Mouse (Mus musculus): Measurements from ENCODE around the gene Nmnat1. TPM values are rescaled to one million over a fixed set of nuclear protein-coding genes. Genes with fewer than 3 reads are reported as not detected.

The Nmnat1 gene
- total and polyA plus RNA-seq, 2 experiments from 2014 or later: 3.6 to 6.4 TPM

- H3K27ac ChIP-seq (ENCODE audit: low read depth, low read length): no peak overlapping the region
- DNase-seq (no peak), ATAC-seq (no peak)
- 0 out of 2 replicates have a peak, but pooled peaks cover 5% of the 10 kb centered on the region for H3K36me3 ChIP-seq (ENCODE audit: insufficient read depth)
- H3K9ac ChIP-seq: no peak overlapping the region
- WGBS: 48% methylated on average over 6 of the region's 6 CpGs
- no peak overlapping the region for H3K4me2 ChIP-seq (ENCODE audit: low read depth)
- no peaks in the 10 kb centered on the region for H3K27me3 ChIP-seq (ENCODE audit: insufficient read depth, low read length)
- peaks cover 9% of the 10 kb centered on the region for H3K4me1 ChIP-seq (ENCODE audit: insufficient read depth)
- no peak overlapping the region for H3K4me3 ChIP-seq (ENCODE audit: low read depth, low read length)
- H3K9me3 ChIP-seq (ENCODE audit: low read length): no peaks in the 10 kb centered on the region
- no peak for TF ChIP-seq CTCF (IDR thresholded peaks at IDR 0.05; ENCODE audit: low read depth)
Observed at GRCm38 (mm10) chr4:149523961-149524360, 39.0 kb upstream of the Nmnat1 start.

GRCm38 (mm10) chr4:149521258-149521657, 36.3 kb upstream of the Nmnat1 start:
- DNase-seq (no peak), ATAC-seq (no peak)
- H3K9ac ChIP-seq: no peak overlapping the region
- H3K36me3 ChIP-seq (ENCODE audit: insufficient read depth): 0 out of 2 replicates have a peak, but pooled peaks cover 5% of the 10 kb centered on the region
- no peak overlapping the region for H3K4me3 ChIP-seq (ENCODE audit: low read depth, low read length)
- no peak overlapping the region for H3K4me2 ChIP-seq (ENCODE audit: low read depth)
- H3K27me3 ChIP-seq (ENCODE audit: insufficient read depth, low read length): no peaks in the 10 kb centered on the region
- no peaks in the 10 kb centered on the region for H3K9me3 ChIP-seq (ENCODE audit: low read length)
- TF ChIP-seq CTCF (IDR thresholded peaks at IDR 0.05; ENCODE audit: low read depth): no peak
- H3K4me1 ChIP-seq (ENCODE audit: insufficient read depth): peaks cover 10% of the 10 kb centered on the region
- WGBS: 70% methylated on average over 10 of the region's 10 CpGs
- H3K27ac ChIP-seq (ENCODE audit: low read depth, low read length): no peak overlapping the region

- Histone ChIP-seq H3K27ac (ENCODE audit: low read depth, low read length) (peak overlapping the region; percentile 78), H3K9me3 (ENCODE audit: low read length) (no peaks in the 10 kb centered on the region), H3K4me1 (ENCODE audit: insufficient read depth) (peaks cover 10% of the 10 kb centered on the region), H3K4me2 (ENCODE audit: low read depth) (peak overlapping the region; percentile 83), H3K9ac (peak overlapping the region; percentile 84), H3K27me3 (ENCODE audit: insufficient read depth, low read length) (no peaks in the 10 kb centered on the region), H3K36me3 (ENCODE audit: insufficient read depth) (no peaks in the 10 kb centered on the region), H3K4me3 (ENCODE audit: low read depth, low read length) (peak overlapping the region; percentile 83)
- ATAC-seq (no peak; the same call in 1 of the 2 replicates), DNase-seq (no peak)
- WGBS: 2% methylated on average over 48 of the region's 52 CpGs
- no peak for TF ChIP-seq CTCF (IDR thresholded peaks at IDR 0.05; ENCODE audit: low read depth)
Observed at GRCm38 (mm10) chr4:149518351-149519220, 33.6 kb upstream of the Nmnat1 start.

GRCm38 (mm10) chr4:149517868-149518340, 32.9 kb upstream of the Nmnat1 start, which contains the start of gene Ctnnbip1:
Ctnnbip1 (plus strand) TSS chr4:149518236.
- Histone ChIP-seq H3K27me3 (ENCODE audit: insufficient read depth, low read length) (no peaks in the 10 kb centered on the region), H3K27ac (ENCODE audit: low read depth, low read length) (peak within 1 kb of the TSS; percentile 78), H3K4me2 (ENCODE audit: low read depth) (peak within 1 kb of the TSS; percentile 83), H3K4me1 (ENCODE audit: insufficient read depth) (peaks cover 10% of the 10 kb centered on the region), H3K9me3 (ENCODE audit: low read length) (no peaks in the 10 kb centered on the region), H3K4me3 (ENCODE audit: low read depth, low read length) (peak within 1 kb of the TSS; percentile 83), H3K9ac (peak within 1 kb of the TSS; percentile 84), H3K36me3 (ENCODE audit: insufficient read depth) (no peaks in the 10 kb centered on the region)
- peak; percentile 99 for ATAC-seq
- 2% methylated on average over 37 of the region's 46 CpGs for WGBS
- DNase-seq: peak; percentile 96
- no peak for TF ChIP-seq CTCF (IDR thresholded peaks at IDR 0.05; ENCODE audit: low read depth)

- H3K27ac ChIP-seq (ENCODE audit: low read depth, low read length): no peak overlapping the region
- H3K4me3 ChIP-seq (ENCODE audit: low read depth, low read length): no peak overlapping the region
- no peak for DNase-seq
- H3K36me3 ChIP-seq (ENCODE audit: insufficient read depth): no peaks in the 10 kb centered on the region
- peaks cover 10% of the 10 kb centered on the region for H3K4me1 ChIP-seq (ENCODE audit: insufficient read depth)
- 92% methylated on average over 5 of the region's 5 CpGs for WGBS
- TF ChIP-seq CTCF (IDR thresholded peaks at IDR 0.05; ENCODE audit: low read depth): no peak
- H3K27me3 ChIP-seq (ENCODE audit: insufficient read depth, low read length): no peaks in the 10 kb centered on the region
- H3K9ac ChIP-seq: no peak overlapping the region
- no peak overlapping the region for H3K4me2 ChIP-seq (ENCODE audit: low read depth)
- ATAC-seq: no peak
- H3K9me3 ChIP-seq (ENCODE audit: low read length): no peaks in the 10 kb centered on the region
Observed at GRCm38 (mm10) chr4:149515706-149516105, 30.7 kb upstream of the Nmnat1 start.

GRCm38 (mm10) chr4:149512072-149512471, 27.1 kb upstream of the Nmnat1 start:
- ATAC-seq (no peak), DNase-seq (peak; percentile 43)
- TF ChIP-seq CTCF (IDR thresholded peaks at IDR 0.05; ENCODE audit: low read depth): no peak
- H3K4me1 ChIP-seq (ENCODE audit: insufficient read depth): no peaks in the 10 kb centered on the region
- H3K36me3 ChIP-seq (ENCODE audit: insufficient read depth): no peaks in the 10 kb centered on the region
- H3K9me3 ChIP-seq (ENCODE audit: low read length): no peaks in the 10 kb centered on the region
- H3K4me2 ChIP-seq (ENCODE audit: low read depth): no peak overlapping the region
- H3K9ac ChIP-seq: no peak overlapping the region
- no peak overlapping the region for H3K4me3 ChIP-seq (ENCODE audit: low read depth, low read length)
- H3K27ac ChIP-seq (ENCODE audit: low read depth, low read length): no peak overlapping the region
- no peaks in the 10 kb centered on the region for H3K27me3 ChIP-seq (ENCODE audit: insufficient read depth, low read length)
- 71% methylated on average over 7 of the region's 7 CpGs for WGBS

- peak; percentile 42 for DNase-seq
- 20% methylated on average over 6 of the region's 6 CpGs for WGBS
- no peak overlapping the region for H3K9ac ChIP-seq
- no peaks in the 10 kb centered on the region for H3K9me3 ChIP-seq (ENCODE audit: low read length)
- no peaks in the 10 kb centered on the region for H3K27me3 ChIP-seq (ENCODE audit: insufficient read depth, low read length)
- H3K27ac ChIP-seq (ENCODE audit: low read depth, low read length): peak overlapping the region; percentile 60
- H3K36me3 ChIP-seq (ENCODE audit: insufficient read depth): no peaks in the 10 kb centered on the region
- no peak overlapping the region for H3K4me3 ChIP-seq (ENCODE audit: low read depth, low read length)
- ATAC-seq: peak; percentile 81; the same call in 1 of the 2 replicates
- TF ChIP-seq CTCF (IDR thresholded peaks at IDR 0.05; ENCODE audit: low read depth): no peak
- H3K4me2 ChIP-seq (ENCODE audit: low read depth): no peak overlapping the region
- no peaks in the 10 kb centered on the region for H3K4me1 ChIP-seq (ENCODE audit: insufficient read depth)
Observed at GRCm38 (mm10) chr4:149511221-149511646, 26.2 kb upstream of the Nmnat1 start.
